Comparison of ENCODE assay signal across 12 mouse cellular contexts in genomic region chr7:110702414-110702783, GRCm38 (mm10).
DNase-seq lines count a peak whose midpoint lies in the region.
"Had no signal": no experiment of that assay in that cellular context is flagged by ENCODE, and none has a peak within 500 bp of the region (broad histone marks: within the 10 kb centered on the region; RNA-seq: fewer than 3 reads in every experiment).

No protein-coding gene starts in this region.

- H3K9me3 ChIP-seq in heart, embryonic 10.5 days, result no peaks in the 10 kb centered on the region
- H3K9me3 ChIP-seq: embryonic facial prominence, embryonic 13.5 days; limb, embryonic 15.5 days had no signal

- WGBS in heart, embryonic 10.5 days, result 70% methylated on average over 6 of the region's 6 CpGs

- intact Hi-C loops in heart, postnatal 25 days (cut with DNase I), result no loop called here

- H3K36me3 ChIP-seq in heart, embryonic 10.5 days, result no peaks in the 10 kb centered on the region
- H3K36me3 ChIP-seq: embryonic facial prominence, embryonic 13.5 days; limb, embryonic 15.5 days had no signal

- peaks cover 3% of the 10 kb centered on the region; the same call in 1 of the 2 replicates for H3K27me3 ChIP-seq in heart, embryonic 10.5 days (ENCODE audit: insufficient read depth, poor library complexity, severe bottlenecking)

- peak; percentile 20 for DNase-seq in heart, embryonic 10.5 days (ENCODE audit: low spot score)
- DNase-seq in heart, postnatal 25 days (ENCODE audit: low spot score), result no peak
- peak; percentile 69 for DNase-seq in brain, adult 2 months (ENCODE audit: low read depth, low spot score)
- DNase-seq in gastrocnemius, postnatal 25 days, result peak; percentile 72
- peak; percentile 55 for DNase-seq in lung, postnatal 36 days
- DNase-seq in kidney, postnatal 4 days, result no peak
- DNase-seq in spleen, postnatal 4 days (ENCODE audit: low spot score in 2 of 2), result no peak
- no peak for DNase-seq in cerebellum, adult 18-20 months
- DNase-seq: cerebellum, adult 11 months; layer of hippocampus, adult 9-11 months had no signal

- no peak overlapping the region for H3K4me3 ChIP-seq in heart, embryonic 10.5 days
- H3K4me3 ChIP-seq: embryonic facial prominence, embryonic 13.5 days; limb, embryonic 15.5 days had no signal

- no peaks in the 10 kb centered on the region for H3K4me1 ChIP-seq in heart, embryonic 10.5 days

- H3K27ac ChIP-seq in heart, embryonic 10.5 days, result no peak overlapping the region
- H3K27ac ChIP-seq: embryonic facial prominence, embryonic 13.5 days; limb, embryonic 15.5 days had no signal

Comparison
In these comparisons a context has a peak if more than half of its experiments do, and no peak if none do; other contexts are left out.
1. DNase-seq: peak in heart, embryonic 10.5 days (single experiment), brain, adult 2 months (single experiment), gastrocnemius, postnatal 25 days (single experiment) and lung, postnatal 36 days (single experiment); none in heart, postnatal 25 days (single experiment), kidney, postnatal 4 days (0 of 2), spleen, postnatal 4 days (0 of 2) and cerebellum, adult 18-20 months (0 of 2).